Mouse (Mus musculus) cerebellum, adult 2 months (tissue): ENCODE measurements around the gene 7530416G11Rik. TPM values are rescaled to one million over a fixed set of nuclear protein-coding genes. Genes with fewer than 3 reads are reported as not detected.
A peak's percentile ranks its signal among the peaks of the same experiment; 100 is the strongest.

ENCODE experiments used
- DNase-seq, 2 experiments: peaks; one replicate each; pipeline ENCODE4 v3.0.0; 2021
- H3K27ac ChIP-seq: fragments of 200-500 bp; 2 replicates; pipeline ENCODE4 v1.5.1; 2012; ENCODE audit warnings: low read length, control low read depth, inconsistent platforms; ENCODE audit not compliant: insufficient read depth
- H3K27me3 ChIP-seq: fragments of 200-500 bp; 2 replicates; pipeline ENCODE4 v1.6.1; 2012; ENCODE audit warnings: inconsistent platforms, mild to moderate bottlenecking, low read length, moderate library complexity; ENCODE audit not compliant: control insufficient read depth, insufficient read depth
- H3K4me1 ChIP-seq: fragments of 200-500 bp; 2 replicates; pipeline ENCODE4 v1.6.1; 2011; ENCODE audit warnings: low read length; ENCODE audit not compliant: control insufficient read depth, insufficient read depth
- H3K4me3 ChIP-seq: fragments of 200-500 bp; replicated peaks from 2 replicates; pipeline ENCODE3; 2011; ENCODE audit warnings: mild to moderate bottlenecking, low read depth, low read length, control low read depth; ENCODE audit not compliant: insufficient read depth
- CTCF ChIP-seq: fragments of 200-500 bp; IDR thresholded peaks from 2 replicates; pipeline ENCODE4 v1.5.1; 2011; ENCODE audit warnings: low read depth, mild to moderate bottlenecking, control low read depth, low read length, moderate library complexity, borderline replicate concordance; ENCODE audit not compliant: insufficient read depth
- POLR2A ChIP-seq: fragments of 200-500 bp; IDR thresholded peaks from 2 replicates; pipeline ENCODE4 v1.6.1; 2011; ENCODE audit warnings: low read length, control low read depth, borderline replicate concordance; ENCODE audit not compliant: insufficient read depth
- WGBS: fragments of 180-500 bp; shearing (Covaris S2); methylation state at CpG from one replicate; pipeline ENCODE4 v1.1.7; 2018; 5-methylcytosine and 5-hydroxymethylcytosine counted together
- polyA plus RNA-seq: library from polyadenylated mRNA; depleted of rRNA; stranded (reverse); fragments of >200 nt; gene quantifications from 2 replicates; pipeline ENCODE4 v1.2.3, GENCODE M21; 2012; rRNA removed

7530416G11Rik gene
- not detected in 2 replicates for polyA plus RNA-seq

DNA sequence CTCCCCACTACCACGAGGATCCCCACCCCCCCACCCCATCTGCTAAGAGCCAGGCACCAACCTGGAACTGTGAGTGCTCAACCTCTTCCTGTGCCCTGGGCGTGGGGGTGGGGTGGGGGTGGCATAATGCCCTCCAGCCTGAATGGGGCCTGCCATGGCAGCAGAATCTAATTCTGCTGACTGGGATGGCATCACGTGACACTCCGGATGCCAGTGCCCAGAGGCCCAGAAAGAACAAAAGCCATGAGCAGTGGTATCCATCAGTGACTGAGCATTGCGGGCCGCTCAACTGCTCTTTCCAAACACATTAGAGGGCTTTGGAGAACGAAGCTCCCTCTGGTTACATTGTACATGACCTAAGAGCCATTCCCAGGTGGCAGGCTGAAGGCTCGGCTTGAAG is at the start of gene 7530416G11Rik:
7530416G11Rik (minus strand) TSS at position 101 of the 400 bp plus-strand sequence.
- DNase-seq: no peak

GRCm38 (mm10) chr15:85546500-85546899 is 43.5 kb upstream of the 7530416G11Rik start:
- TF ChIP-seq CTCF (no peak), POLR2A (no peak)
- Histone ChIP-seq H3K4me1 (peaks cover 11% of the 10 kb centered on the region), H3K27ac (no peak overlapping the region), H3K27me3 (no peaks in the 10 kb centered on the region), H3K4me3 (no peak overlapping the region)
- DNase-seq: no peak
- 82% methylated on average over 4 of the region's 4 CpGs for WGBS

More for the DNA sequence above, at the start of gene 7530416G11Rik:
- TF ChIP-seq CTCF (no peak), POLR2A (no peak)
- Histone ChIP-seq H3K4me1 (peaks cover 3% of the 10 kb centered on the region; the same call in 1 of the 2 replicates), H3K4me3 (no peak within 1 kb of the TSS), H3K27ac (no peak within 1 kb of the TSS), H3K27me3 (no peaks in the 10 kb centered on the region)
- 85% methylated on average over 8 of the region's 8 CpGs for WGBS

DNA sequence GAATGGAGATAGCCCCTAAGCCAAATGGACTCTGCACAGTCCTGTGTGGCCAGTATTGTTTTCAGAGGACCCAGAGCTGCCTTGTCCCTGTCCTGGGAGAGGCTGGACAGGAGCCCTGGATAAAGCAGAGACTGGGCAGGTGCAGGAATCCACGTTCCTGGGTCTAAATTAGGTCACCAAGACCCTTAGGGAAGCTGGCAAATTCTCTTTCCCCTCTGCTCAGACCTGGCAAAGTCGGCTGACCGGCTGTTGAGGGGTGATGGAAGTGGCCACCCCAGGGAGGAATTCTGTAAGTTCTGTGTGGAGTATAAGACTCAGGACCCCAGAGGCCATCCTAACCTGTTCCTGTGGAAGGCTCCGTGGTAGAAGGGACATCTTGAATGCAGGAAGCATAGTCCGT is 42.3 kb upstream of the 7530416G11Rik start:
- no peaks in the 10 kb centered on the region for H3K27me3 ChIP-seq
- WGBS: 37% methylated on average over 5 of the region's 5 CpGs
- peak in 1 of 2 experiments; percentile 21 for DNase-seq
- no peak overlapping the region for H3K27ac ChIP-seq
- H3K4me1 ChIP-seq: peaks cover 11% of the 10 kb centered on the region
- H3K4me3 ChIP-seq: no peak overlapping the region
- no peak for TF ChIP-seq POLR2A
- no peak for TF ChIP-seq CTCF

GRCm38 (mm10) chr15:85538170-85538569 is 35.1 kb upstream of the 7530416G11Rik start:
- no peaks in the 10 kb centered on the region for H3K4me1 ChIP-seq
- H3K4me3 ChIP-seq: no peak overlapping the region
- H3K27ac ChIP-seq: no peak overlapping the region
- 64% methylated on average over 11 of the region's 11 CpGs for WGBS
- TF ChIP-seq CTCF (no peak), POLR2A (no peak)
- DNase-seq: no peak
- H3K27me3 ChIP-seq: no peaks in the 10 kb centered on the region

- no peak overlapping the region for H3K27ac ChIP-seq
- WGBS: 93% methylated on average over 25 of the region's 25 CpGs
- H3K4me3 ChIP-seq: no peak overlapping the region
- H3K4me1 ChIP-seq: no peaks in the 10 kb centered on the region
- H3K27me3 ChIP-seq: no peaks in the 10 kb centered on the region
- no peak for DNase-seq
- TF ChIP-seq CTCF: no peak
- TF ChIP-seq POLR2A: no peak
Measured at GRCm38 (mm10) chr15:85537151-85537550, 34.1 kb upstream of the 7530416G11Rik start.

- no peaks in the 10 kb centered on the region for H3K4me1 ChIP-seq
- no peak overlapping the region for H3K4me3 ChIP-seq
- TF ChIP-seq CTCF (no peak), POLR2A (no peak)
- H3K27me3 ChIP-seq: no peaks in the 10 kb centered on the region
- DNase-seq: no peak
- H3K27ac ChIP-seq: no peak overlapping the region
- 82% methylated on average over 6 of the region's 6 CpGs for WGBS
Measured at GRCm38 (mm10) chr15:85534646-85535045, 31.6 kb upstream of the 7530416G11Rik start.

DNA sequence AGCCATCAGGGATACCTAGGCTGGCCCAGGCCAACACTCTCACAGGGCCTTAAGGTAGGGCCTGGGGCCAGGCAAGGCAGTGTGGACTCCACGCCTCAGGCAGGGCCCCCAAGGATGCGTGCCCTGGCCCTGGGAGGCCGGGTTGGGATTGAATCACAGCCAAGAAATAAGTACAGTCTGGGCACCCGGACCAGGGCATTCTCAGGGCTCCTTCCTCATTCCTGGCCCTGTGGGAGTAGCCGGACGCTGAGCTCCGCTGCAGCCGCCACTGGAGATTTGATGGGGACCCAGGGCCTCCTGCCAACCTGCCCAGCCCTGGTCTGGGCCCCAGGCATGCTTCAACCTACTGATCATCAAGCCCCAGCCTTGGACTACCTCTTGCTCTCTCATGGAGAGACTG is 31.2 kb upstream of the 7530416G11Rik start:
- Histone ChIP-seq H3K27me3 (no peaks in the 10 kb centered on the region), H3K27ac (no peak overlapping the region), H3K4me3 (no peak overlapping the region), H3K4me1 (no peaks in the 10 kb centered on the region)
- WGBS: 62% methylated on average over 8 of the region's 8 CpGs
- DNase-seq: no peak
- no peak for TF ChIP-seq CTCF

- 69% methylated on average over 3 of the region's 3 CpGs for WGBS
- TF ChIP-seq POLR2A (no peak), CTCF (no peak)
- no peak overlapping the region for H3K4me3 ChIP-seq
Measured at GRCm38 (mm10) chr15:85532063-85532462, 29.0 kb upstream of the 7530416G11Rik start.

More at GRCm38 (mm10) chr15:85532063-85532462, 29.0 kb upstream of the 7530416G11Rik start:
- Histone ChIP-seq H3K27me3 (no peaks in the 10 kb centered on the region), H3K4me1 (no peaks in the 10 kb centered on the region), H3K27ac (no peak overlapping the region)
- peak; percentile 18 to 22 for DNase-seq
